ENCODE assay signal across 7 mouse cellular contexts in genomic region chr6:113531840-113532404, GRCm38 (mm10). TPM values are rescaled to one million over a fixed set of nuclear protein-coding genes. Genes with fewer than 3 reads are reported as not detected.
DNase-seq lines count a peak whose midpoint lies in the region; ATAC-seq lines count a peak whose summit lies in the region.

No protein-coding gene starts in this region.

- H3K4me3 ChIP-seq in megakaryocyte, embryonic 14.5 days (replicated peaks): peak overlapping the region; percentile 94
- H3K4me3 ChIP-seq in embryonic facial prominence, embryonic 14.5 days (ENCODE audit: low read depth, low read length): peak overlapping the region; percentile 86
- H3K4me3 ChIP-seq in limb, embryonic 13.5 days: peak overlapping the region; percentile 93
- H3K4me3 ChIP-seq in stomach, embryonic 14.5 days (ENCODE audit: low read depth, low read length): peak overlapping the region; percentile 77

- H3K9me3 ChIP-seq in megakaryocyte, embryonic 14.5 days: no peaks in the 10 kb centered on the region
- H3K9me3 ChIP-seq in embryonic facial prominence, embryonic 14.5 days (ENCODE audit: control insufficient read depth, low read length): no peaks in the 10 kb centered on the region
- no peaks in the 10 kb centered on the region for H3K9me3 ChIP-seq in limb, embryonic 13.5 days
- H3K9me3 ChIP-seq in stomach, embryonic 14.5 days (ENCODE audit: control insufficient read depth, low read depth, low read length): no peaks in the 10 kb centered on the region

- ATAC-seq in megakaryocyte, adult 5-6 weeks (ENCODE audit: poor library complexity, severe bottlenecking): no peak
- ATAC-seq in embryonic facial prominence, embryonic 14.5 days (ENCODE audit: low read depth): no peak
- no peak for ATAC-seq in limb, embryonic 13.5 days (ENCODE audit: low FRiP score, low read depth)
- no peak for ATAC-seq in stomach, embryonic 14.5 days (ENCODE audit: insufficient number of reproducible peaks, insufficient read depth, low FRiP score, low read depth)

- H3K36me3 ChIP-seq in megakaryocyte, embryonic 14.5 days (replicated peaks; ENCODE audit: low read length): peaks cover 37% of the 10 kb centered on the region
- H3K36me3 ChIP-seq in embryonic facial prominence, embryonic 14.5 days (ENCODE audit: control insufficient read depth, insufficient read depth, low read length): 0 out of 2 replicates have a peak, but pooled peaks cover 7% of the 10 kb centered on the region
- peaks cover 9% of the 10 kb centered on the region; the same call in 1 of the 2 replicates for H3K36me3 ChIP-seq in limb, embryonic 13.5 days
- peaks cover 10% of the 10 kb centered on the region for H3K36me3 ChIP-seq in stomach, embryonic 14.5 days (ENCODE audit: control insufficient read depth, insufficient read depth, low read length)

- H3K9ac ChIP-seq in embryonic facial prominence, embryonic 14.5 days (ENCODE audit: low read depth, low read length): peak overlapping the region; percentile 86
- H3K9ac ChIP-seq in limb, embryonic 13.5 days: peak overlapping the region; percentile 92
- peak overlapping the region; percentile 70 for H3K9ac ChIP-seq in stomach, embryonic 14.5 days (replicated peaks; ENCODE audit: low read depth, low read length)

- WGBS in embryonic facial prominence, embryonic 14.5 days: 7% methylated on average over 7 of the region's 7 CpGs
- 5% methylated on average over 7 of the region's 7 CpGs for WGBS in limb, embryonic 13.5 days
- 9% methylated on average over 7 of the region's 7 CpGs for WGBS in stomach, embryonic 14.5 days

- H3K4me1 ChIP-seq in megakaryocyte, embryonic 14.5 days: peaks cover 33% of the 10 kb centered on the region
- H3K4me1 ChIP-seq in embryonic facial prominence, embryonic 14.5 days (ENCODE audit: control insufficient read depth, insufficient read depth, low read length): peaks cover 10% of the 10 kb centered on the region; the same call in 1 of the 2 replicates
- peaks cover 17% of the 10 kb centered on the region for H3K4me1 ChIP-seq in limb, embryonic 13.5 days
- peaks cover 7% of the 10 kb centered on the region; the same call in 1 of the 2 replicates for H3K4me1 ChIP-seq in stomach, embryonic 14.5 days (ENCODE audit: control insufficient read depth, insufficient read depth, low read length)

- H3K27me3 ChIP-seq in megakaryocyte, embryonic 14.5 days (replicated peaks): no peaks in the 10 kb centered on the region
- H3K27me3 ChIP-seq in embryonic facial prominence, embryonic 14.5 days (replicated peaks; ENCODE audit: control insufficient read depth, insufficient read depth, low read length): no peaks in the 10 kb centered on the region
- H3K27me3 ChIP-seq in limb, embryonic 13.5 days: no peaks in the 10 kb centered on the region
- no peaks in the 10 kb centered on the region for H3K27me3 ChIP-seq in stomach, embryonic 14.5 days (ENCODE audit: control insufficient read depth, insufficient read depth, low read length)

- DNase-seq in embryonic facial prominence, embryonic 14.5 days (ENCODE audit: low spot score): no peak
- DNase-seq in gastrocnemius, postnatal 10 days: no peak
- DNase-seq in adrenal gland, postnatal 25 days: no peak

- peak overlapping the region; percentile 80 for H3K4me2 ChIP-seq in embryonic facial prominence, embryonic 14.5 days (ENCODE audit: low read depth, low read length)
- peak overlapping the region; percentile 78 for H3K4me2 ChIP-seq in limb, embryonic 13.5 days (replicated peaks)
- peak overlapping the region; percentile 60 for H3K4me2 ChIP-seq in stomach, embryonic 14.5 days (replicated peaks; ENCODE audit: low read depth, low read length)

- H3K27ac ChIP-seq in embryonic facial prominence, embryonic 14.5 days (replicated peaks; ENCODE audit: low read depth, low read length): no peak overlapping the region
- H3K27ac ChIP-seq in limb, embryonic 13.5 days: no peak overlapping the region
- no peak overlapping the region for H3K27ac ChIP-seq in stomach, embryonic 14.5 days (ENCODE audit: low read length)

RNA-seq across cellular contexts. Expression of gene Fancd2, which starts 0.4 kb away (rescaled TPM):
- 0.08 and 6.4 TPM in 2 replicates for polyA plus RNA-seq in megakaryocyte, embryonic 14.5 days (2012; ENCODE audit: insufficient read depth, low replicate concordance)
- total RNA-seq in megakaryocyte, adult 5-6 weeks (2015): 8.7 and 10.7 TPM in 2 replicates
- total RNA-seq in megakaryocyte, adult 5-6 weeks (2017): 14.4 and 16.2 TPM in 2 replicates
- 7.5 and 7.8 TPM in 2 replicates for polyA plus RNA-seq in embryonic facial prominence, embryonic 14.5 days (2014; fragmentation: Nextera tagmentation; extraction: Ambion mirVana)
- 11.6 and 11.7 TPM in 2 replicates for polyA plus RNA-seq in limb, embryonic 13.5 days (2015; fragmentation: Nextera tagmentation; extraction: Ambion mirVana)
- 12.3 and 13.8 TPM in 2 replicates for polyA plus RNA-seq in stomach, embryonic 14.5 days (2014; fragmentation: Nextera tagmentation; extraction: Ambion mirVana)
- 1 to 10 TPM; 2.3 to 2.4 TPM for total RNA-seq in gastrocnemius, postnatal 10 days (2021)
- total RNA-seq in adrenal gland, postnatal 25 days (2021): 2.0 and 3.0 TPM in 2 replicates

RNA-seq across cellular contexts. Expression of gene Emc3, which starts 0.5 kb away (rescaled TPM):
- polyA plus RNA-seq in megakaryocyte, embryonic 14.5 days (2012; ENCODE audit: insufficient read depth, low replicate concordance): 28.9 and 48.3 TPM in 2 replicates
- total RNA-seq in megakaryocyte, adult 5-6 weeks (2015): 60.0 and 61.6 TPM in 2 replicates
- total RNA-seq in megakaryocyte, adult 5-6 weeks (2017): 33.0 and 38.4 TPM in 2 replicates
- polyA plus RNA-seq in embryonic facial prominence, embryonic 14.5 days (2014; fragmentation: Nextera tagmentation; extraction: Ambion mirVana): 96.7 and 103 TPM in 2 replicates
- 94.0 and 98.4 TPM in 2 replicates for polyA plus RNA-seq in limb, embryonic 13.5 days (2015; fragmentation: Nextera tagmentation; extraction: Ambion mirVana)
- polyA plus RNA-seq in stomach, embryonic 14.5 days (2014; fragmentation: Nextera tagmentation; extraction: Ambion mirVana): 84.8 and 94.9 TPM in 2 replicates
- total RNA-seq in gastrocnemius, postnatal 10 days (2021): 10 to 100 TPM; 52.1 to 55.1 TPM
- total RNA-seq in adrenal gland, postnatal 25 days (2021): 116 and 125 TPM in 2 replicates

RNA-seq across cellular contexts. Expression of gene Prrt3, which starts 30.2 kb away (rescaled TPM):
- 0.57 TPM in 1 of 2 replicates, not detected in the other for polyA plus RNA-seq in megakaryocyte, embryonic 14.5 days (2012; ENCODE audit: insufficient read depth, low replicate concordance)
- 0.09 TPM in 1 of 2 replicates, not detected in the other for total RNA-seq in megakaryocyte, adult 5-6 weeks (2015)
- total RNA-seq in megakaryocyte, adult 5-6 weeks (2017): not detected in 2 replicates
- 1.7 and 1.9 TPM in 2 replicates for polyA plus RNA-seq in embryonic facial prominence, embryonic 14.5 days (2014; fragmentation: Nextera tagmentation; extraction: Ambion mirVana)
- polyA plus RNA-seq in limb, embryonic 13.5 days (2015; fragmentation: Nextera tagmentation; extraction: Ambion mirVana): 0.94 and 1.2 TPM in 2 replicates
- 0.48 and 0.61 TPM in 2 replicates for polyA plus RNA-seq in stomach, embryonic 14.5 days (2014; fragmentation: Nextera tagmentation; extraction: Ambion mirVana)
- total RNA-seq in gastrocnemius, postnatal 10 days (2021): under 1 TPM; 0.20 to 0.23 TPM
- 0.30 TPM in 1 of 2 replicates, not detected in the other for total RNA-seq in adrenal gland, postnatal 25 days (2021)

RNA-seq across cellular contexts. Expression of gene Creld1, which starts 48.8 kb away (rescaled TPM):
- 157 and 220 TPM in 2 replicates for polyA plus RNA-seq in megakaryocyte, embryonic 14.5 days (2012; ENCODE audit: insufficient read depth, low replicate concordance)
- total RNA-seq in megakaryocyte, adult 5-6 weeks (2015): 0.27 and 2.1 TPM in 2 replicates
- 1.9 and 3.4 TPM in 2 replicates for total RNA-seq in megakaryocyte, adult 5-6 weeks (2017)
- 24.8 and 25.3 TPM in 2 replicates for polyA plus RNA-seq in embryonic facial prominence, embryonic 14.5 days (2014; fragmentation: Nextera tagmentation; extraction: Ambion mirVana)
- polyA plus RNA-seq in limb, embryonic 13.5 days (2015; fragmentation: Nextera tagmentation; extraction: Ambion mirVana): 14.9 and 17.1 TPM in 2 replicates
- 16.0 and 20.5 TPM in 2 replicates for polyA plus RNA-seq in stomach, embryonic 14.5 days (2014; fragmentation: Nextera tagmentation; extraction: Ambion mirVana)
- total RNA-seq in gastrocnemius, postnatal 10 days (2021): 10 to 100 TPM; 33.8 to 39.8 TPM
- 45.2 and 59.9 TPM in 2 replicates for total RNA-seq in adrenal gland, postnatal 25 days (2021)
